Mouse (Mus musculus): ENCODE data around the gene Ptp4a2. TPM values are rescaled to one million over a fixed set of nuclear protein-coding genes. Genes with fewer than 3 reads are reported as not detected.
"Not testable (repeated sequence)": the region's sequence is repeated elsewhere in the genome, so short reads cannot be mapped to it uniquely, and the experiment has no call there.

Gene Ptp4a2
- 100 to 1,000 TPM; 142 to 143 TPM for total RNA-seq (2021)
- long read RNA-seq, transcript Ptp4a2-207 (6 exons, 3,382 nt), result minor isoform, 8 of 103 reads
- long read RNA-seq, transcript Ptp4a2-201 (6 exons, 3,646 nt), result major isoform, 75 of 103 reads
- long read RNA-seq, partial matches to known transcripts, result 11 of 103 reads
- long read RNA-seq, other reads (novel, unspliced or antisense), result 9 of 103 reads

DNA sequence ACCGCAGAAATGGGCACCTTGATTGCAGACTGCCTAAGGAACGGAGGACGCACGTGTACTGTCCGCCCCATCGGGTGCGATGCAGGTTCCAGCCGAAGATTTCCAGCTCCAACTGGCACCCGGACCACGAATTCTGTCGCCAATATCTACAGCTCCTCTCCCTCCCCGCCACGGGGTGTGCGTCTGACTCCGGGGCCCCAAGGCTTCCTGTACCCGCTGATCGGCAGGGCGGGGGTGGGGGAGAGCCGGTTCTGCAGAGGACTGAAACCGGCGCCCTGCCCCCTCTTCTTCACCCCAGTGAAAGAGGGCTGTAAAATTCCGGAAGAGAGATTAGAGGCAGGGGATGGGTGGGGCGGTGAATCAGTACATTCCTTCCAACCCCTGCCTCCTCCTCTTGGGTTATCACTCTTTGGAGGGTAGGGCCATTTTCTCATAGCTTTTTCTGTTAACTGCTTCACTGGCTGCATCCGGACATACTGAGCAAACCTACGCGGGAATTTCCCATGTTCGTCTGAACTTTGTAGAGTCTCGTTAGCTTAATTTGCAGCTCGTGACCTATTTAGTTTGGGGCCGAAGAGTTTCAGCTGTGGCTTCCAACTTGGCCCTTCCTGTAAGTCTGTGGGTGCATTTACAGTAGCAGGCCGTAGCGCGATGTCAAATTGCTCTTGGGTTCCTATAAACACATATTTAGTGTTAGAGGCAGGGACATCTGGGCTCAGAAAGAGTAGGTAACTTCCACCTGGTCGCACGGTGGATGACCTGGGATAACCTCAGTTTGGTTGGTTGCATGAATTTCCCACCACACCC, at the start of gene Ptp4a2:
Gene Ptp4a2, plus strand, starts transcription at position 422 of the 807 bp plus-strand sequence.
- DNase-seq (ENCODE audit: low spot score in 2 of 2), result no peak

DNA sequence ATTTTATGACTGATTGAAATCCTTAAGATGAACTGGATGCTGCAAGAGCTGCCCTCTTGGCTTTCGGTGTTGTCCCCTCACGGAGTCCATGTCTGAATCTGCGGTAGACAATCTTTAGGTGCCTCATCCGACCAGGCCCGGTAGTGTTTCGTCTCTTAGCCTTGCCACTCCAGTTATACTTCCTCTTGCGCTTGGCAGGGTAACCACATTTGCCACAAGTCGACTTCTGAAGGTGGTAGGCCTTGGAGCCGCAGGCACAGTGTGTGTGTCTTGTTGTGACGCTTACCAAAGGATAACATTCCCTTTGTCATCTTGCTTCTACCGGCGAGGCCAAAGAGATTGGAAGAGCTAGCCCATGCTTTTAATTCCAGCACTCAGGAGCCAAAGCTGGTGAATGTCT, 49.4 kb upstream of the Ptp4a2 start:
- no peak for DNase-seq (ENCODE audit: low spot score in 2 of 2)

DNA sequence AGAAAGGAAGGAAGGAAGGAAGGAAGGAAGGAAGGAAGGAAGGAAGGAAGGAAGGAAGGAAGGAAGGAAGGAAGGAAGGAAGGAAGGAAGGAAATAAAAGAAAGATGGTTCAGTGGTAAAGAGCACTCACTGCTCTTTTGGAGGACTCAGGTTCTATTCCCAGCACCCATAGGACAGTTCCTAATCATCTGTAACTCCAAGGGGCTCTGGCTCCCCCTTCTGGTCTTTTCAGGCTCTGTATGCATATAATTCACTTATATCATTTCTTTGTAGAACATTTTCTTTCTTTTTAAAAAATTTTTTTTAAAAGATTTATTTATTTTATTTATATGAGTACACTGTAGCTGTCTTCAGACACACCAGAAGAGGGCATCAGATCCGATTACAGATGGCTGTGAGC, 48.5 kb upstream of the Ptp4a2 start:
- DNase-seq (ENCODE audit: low spot score in 2 of 2), result not testable (repeated sequence)

DNA sequence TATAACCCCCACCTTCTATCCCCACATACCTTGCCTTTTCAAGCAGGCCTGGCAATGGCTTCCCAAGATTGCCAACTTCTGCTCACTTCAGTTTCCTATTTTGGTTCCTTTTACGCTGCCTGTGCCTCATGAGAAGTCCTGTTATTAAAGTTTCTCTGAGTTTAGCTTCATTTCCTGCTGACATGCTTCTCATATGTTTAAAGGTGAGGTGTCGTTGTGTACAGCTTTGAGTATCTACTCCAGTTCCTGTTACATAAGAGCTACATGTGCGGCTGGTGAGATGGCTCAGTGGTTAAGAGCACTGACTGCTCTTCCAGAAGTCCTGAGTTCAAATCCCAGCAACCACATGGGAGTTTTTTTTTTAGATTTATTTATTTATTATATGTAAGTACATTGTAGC, 45.7 kb upstream of the Ptp4a2 start:
- no peak for DNase-seq (ENCODE audit: low spot score in 2 of 2)

DNA sequence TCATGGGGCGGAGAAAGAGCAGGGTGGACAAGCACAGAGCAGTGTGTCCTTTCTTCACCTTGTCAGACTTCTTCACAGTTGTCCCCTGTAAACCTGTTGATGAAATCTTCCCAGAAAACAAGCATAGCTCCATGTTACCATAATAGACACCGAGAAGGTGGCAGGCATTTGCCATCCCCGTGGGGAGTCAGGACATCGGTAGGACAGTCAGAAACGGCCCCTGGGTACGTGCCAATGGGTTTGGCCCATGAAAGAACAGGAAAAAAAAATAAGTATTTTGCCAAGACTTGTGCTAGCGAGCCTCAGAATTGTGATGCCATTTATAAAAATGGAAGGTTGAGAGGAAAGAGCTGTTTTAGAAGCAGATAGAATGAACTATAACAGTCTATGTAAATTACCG, 43.2 kb upstream of the Ptp4a2 start:
- no peak for DNase-seq (ENCODE audit: low spot score in 2 of 2)

DNA sequence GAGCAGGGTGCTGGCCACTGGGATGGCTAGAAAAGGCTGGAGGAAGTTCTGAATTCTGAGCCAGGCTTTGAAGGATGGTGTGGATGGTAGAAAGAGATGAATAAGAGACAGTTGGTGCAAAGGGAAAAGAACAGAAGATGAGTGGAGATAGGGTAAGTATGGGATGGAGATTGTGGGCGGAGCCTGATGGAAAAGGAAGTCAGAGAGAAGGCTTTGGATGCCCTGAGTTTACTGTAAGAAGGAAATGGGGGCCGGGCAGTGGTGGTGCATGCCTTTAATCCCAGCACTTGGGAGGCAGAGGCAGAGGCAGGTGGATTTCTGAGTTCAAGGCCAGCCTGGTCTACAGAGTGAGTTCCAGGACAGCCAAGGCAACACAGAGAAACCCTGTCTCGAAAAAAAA, 42.3 kb upstream of the Ptp4a2 start:
- not testable (repeated sequence) for DNase-seq (ENCODE audit: low spot score in 2 of 2)

DNA sequence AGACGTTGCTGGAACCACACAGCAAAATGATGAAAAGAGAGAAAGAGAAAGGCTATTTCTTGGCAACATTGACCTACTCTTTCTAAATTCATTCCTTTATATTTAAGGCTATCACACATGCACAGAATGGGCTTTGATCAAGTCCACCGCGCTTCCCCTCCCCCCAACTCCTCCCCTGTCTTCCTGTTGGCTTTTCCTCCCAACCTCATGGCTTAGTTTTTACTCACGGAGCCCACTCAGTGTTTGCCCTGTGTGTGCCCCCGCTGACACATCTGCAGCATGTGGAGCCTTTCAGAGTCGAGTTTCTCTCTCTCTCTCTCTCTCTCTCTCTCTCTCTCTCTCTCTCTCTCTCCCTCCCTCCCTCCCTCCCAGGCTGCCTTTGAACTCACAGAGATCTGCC, 40.4 kb upstream of the Ptp4a2 start:
- DNase-seq (ENCODE audit: low spot score in 2 of 2), result no peak

DNA sequence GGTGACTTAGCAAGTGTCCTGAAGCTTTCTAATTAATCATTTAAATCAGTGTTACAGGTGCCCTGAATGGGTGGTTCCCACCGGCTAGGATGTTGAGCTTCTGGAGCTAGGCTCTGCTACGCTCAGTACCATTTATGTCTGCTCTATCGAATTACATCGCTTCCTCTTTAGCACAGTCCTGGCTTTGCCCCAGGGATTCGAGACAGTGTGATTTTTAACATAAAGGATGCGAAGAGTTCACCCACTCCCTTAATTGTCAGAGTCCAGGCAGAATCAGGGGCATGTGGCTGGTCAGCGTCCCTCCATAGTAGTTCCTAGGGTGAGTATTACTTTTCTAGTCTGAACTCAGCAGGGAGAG, 39.7 kb upstream of the Ptp4a2 start:
- peak; percentile 16 to 44 for DNase-seq (ENCODE audit: low spot score in 2 of 2)

DNA sequence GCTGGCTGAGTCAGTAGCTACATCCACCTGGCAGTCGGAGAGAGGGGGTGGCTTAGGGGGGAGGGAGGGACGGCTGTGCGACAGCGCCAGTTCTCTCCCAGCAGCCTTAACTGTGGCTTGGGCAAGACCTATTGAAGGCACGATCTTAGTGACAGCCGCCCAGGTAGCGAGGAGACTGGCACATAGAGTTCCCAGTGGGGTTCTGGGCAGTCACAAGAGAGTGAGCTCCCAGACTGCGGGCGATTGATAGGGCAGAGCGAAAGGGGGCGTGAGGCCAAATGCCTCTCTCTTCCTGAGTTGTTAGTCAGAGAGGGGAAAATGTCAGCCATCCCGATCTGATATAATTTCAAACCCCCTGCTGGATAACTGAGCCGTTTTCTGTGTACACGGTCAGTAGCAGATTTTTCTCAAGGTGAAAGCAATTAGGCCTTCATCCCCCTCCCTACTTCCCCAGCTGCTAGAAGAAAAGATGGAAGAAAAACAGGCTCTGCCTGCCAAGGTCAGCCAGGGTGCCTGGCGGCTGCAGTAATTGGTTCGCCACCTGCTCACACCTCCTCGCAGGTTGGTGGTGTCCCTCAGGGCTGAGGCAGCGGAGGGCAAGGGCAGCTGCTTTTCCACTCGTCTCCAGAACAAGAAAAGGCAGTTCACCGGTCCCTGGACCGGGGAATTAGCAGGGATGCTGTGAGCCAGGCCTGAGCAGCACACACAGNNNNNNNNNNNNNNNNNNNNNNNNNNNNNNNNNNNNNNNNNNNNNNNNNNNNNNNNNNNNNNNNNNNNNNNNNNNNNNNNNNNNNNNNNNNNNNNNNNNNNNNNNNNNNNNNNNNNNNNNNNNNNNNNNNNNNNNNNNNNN, 39.1 kb upstream of the Ptp4a2 start:
- no peak for DNase-seq (ENCODE audit: low spot score in 2 of 2)

DNA sequence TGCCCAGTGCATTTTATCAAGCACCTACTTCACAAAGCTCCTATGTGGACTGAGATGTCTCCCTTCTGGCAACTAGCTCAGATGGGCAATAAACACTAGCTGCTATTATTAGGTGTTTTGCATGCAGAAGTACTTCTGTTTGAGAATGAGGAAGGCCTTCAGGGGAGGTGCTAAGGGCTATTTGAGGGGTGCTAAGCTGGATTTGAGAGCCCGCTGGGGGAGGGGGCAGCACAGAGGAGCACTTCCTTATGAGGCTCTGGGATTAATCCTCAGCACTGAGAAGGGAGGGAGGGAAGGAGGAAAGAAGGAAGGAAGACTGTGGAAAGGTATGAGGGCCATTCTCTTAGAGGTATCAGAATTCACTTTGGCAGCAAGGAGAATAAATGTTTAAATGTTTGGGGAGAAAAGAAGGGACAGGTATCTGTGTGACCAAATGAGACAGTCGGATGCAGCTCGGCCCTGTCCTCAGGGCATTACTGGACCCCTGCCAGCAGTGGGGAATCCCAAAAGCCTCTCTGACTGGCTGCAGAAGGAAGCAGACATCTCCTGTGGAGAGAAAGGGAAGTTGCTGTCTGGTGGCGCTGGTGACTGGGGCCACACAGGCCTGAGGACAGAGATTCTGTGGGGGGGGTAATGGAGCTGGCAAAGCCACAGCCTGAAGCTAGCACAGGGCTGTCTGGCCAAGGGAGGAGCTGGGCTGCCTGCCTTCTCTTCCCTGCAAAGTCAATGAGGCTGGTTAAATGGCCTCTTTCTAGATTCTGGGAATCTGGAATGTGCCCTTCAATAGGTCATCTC, 28.9 kb upstream of the Ptp4a2 start:
- DNase-seq (ENCODE audit: low spot score in 2 of 2), result no peak

DNA sequence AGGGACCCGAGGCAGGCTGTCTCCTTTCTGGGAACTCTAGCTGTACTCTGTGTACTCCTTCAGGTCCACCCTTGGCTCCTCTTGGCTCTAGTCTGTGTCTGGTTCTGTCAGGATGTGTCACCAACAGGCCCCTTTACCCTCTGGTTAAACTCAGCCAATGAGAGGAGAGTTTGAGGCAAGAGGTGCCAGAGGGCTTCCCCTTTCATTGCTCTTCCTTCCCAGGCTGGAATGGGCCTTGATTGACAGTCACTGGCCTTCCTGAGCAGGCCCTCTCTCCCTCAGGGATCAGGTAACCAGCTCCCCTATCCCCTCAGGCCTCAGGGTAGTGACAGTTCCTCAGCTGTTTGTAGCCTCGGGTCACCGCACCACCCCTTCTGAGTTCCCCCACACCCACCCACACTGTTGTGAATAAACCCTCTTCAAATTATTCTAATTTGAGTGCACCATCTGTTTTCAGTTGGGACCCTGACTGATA, 28.1 kb upstream of the Ptp4a2 start:
- no peak for DNase-seq (ENCODE audit: low spot score in 2 of 2)

DNA sequence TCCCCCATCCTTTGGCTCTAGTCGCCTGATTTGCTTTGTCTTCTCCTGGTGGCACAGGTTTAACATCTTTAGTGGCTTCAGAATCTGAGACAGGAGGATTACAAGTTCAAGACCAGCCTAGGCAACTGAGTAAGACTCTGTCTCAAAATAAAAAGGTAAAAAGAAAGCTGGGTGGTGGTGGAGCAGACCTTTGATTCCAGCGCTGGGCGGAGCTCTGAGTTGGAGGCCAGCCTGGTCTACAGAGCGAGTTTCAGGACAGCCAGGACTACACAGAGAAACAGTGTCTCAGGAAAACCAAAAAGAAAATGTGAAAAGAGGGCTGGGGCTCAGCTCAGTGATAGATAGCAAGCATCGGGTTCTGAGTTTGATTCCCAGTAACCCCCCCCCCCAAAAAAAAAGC, 27.5 kb upstream of the Ptp4a2 start:
- no peak for DNase-seq (ENCODE audit: low spot score in 2 of 2)

DNA sequence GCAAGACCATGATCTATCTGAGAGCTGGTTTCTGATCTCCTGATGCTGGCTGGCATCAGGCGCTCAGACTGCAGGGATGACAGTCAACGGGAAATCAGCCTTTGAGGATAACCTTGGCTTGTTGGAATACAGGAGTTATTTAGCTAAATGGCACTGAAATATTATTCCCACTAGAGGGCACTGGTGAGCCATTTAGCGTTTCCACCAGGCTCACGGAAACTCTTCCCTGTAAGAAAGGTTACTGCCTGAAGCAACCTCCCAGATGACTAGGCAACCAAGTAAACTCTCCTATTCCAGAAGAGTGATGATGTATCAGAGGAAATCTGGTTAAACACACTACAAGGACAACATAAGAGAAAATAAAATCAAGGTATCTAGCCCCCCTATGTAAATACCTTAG, 25.8 kb upstream of the Ptp4a2 start:
- DNase-seq (ENCODE audit: low spot score in 2 of 2), result peak; percentile 63 to 93

DNA sequence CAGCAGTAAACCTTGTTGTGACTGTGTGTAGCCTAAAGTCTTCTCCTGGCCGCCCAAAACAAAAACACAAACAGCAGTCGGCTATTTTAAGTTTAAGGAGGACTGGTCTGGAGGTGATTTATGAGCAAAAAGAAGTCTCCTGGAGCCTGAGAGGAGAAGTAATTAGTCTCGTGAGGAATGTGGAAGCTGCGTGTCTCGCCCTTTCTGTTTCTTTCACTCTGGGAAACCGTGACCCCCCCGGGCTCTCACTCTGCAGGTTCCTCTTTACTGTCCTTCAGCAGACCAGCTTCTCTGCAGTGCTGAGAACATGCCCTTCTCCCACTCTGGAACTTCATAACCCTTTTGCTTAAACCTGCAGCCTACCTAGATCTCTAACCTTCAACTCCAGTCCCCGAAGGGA, 22.3 kb upstream of the Ptp4a2 start:
- DNase-seq (ENCODE audit: low spot score in 2 of 2), result no peak

DNA sequence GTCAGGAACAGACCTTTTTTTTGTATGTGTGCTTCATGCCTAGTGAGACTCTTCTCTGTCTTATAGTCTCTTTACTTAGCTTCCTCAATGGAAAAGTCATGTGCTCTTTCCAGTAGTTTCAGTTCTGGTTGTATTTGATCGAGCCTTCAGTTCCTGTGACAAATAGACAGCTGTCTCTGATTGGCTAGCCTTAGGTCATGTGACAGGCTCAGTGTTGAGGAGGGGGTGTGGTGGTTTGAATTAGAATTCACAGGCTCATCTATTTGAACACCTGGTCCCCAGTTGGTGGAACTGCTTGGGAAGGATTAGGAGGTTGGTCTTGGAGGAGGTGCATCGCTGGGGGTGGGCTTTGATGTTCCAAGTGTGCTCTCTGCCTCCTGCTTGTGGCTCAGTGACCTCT, 21.4 kb upstream of the Ptp4a2 start:
- DNase-seq (ENCODE audit: low spot score in 2 of 2), result no peak

DNA sequence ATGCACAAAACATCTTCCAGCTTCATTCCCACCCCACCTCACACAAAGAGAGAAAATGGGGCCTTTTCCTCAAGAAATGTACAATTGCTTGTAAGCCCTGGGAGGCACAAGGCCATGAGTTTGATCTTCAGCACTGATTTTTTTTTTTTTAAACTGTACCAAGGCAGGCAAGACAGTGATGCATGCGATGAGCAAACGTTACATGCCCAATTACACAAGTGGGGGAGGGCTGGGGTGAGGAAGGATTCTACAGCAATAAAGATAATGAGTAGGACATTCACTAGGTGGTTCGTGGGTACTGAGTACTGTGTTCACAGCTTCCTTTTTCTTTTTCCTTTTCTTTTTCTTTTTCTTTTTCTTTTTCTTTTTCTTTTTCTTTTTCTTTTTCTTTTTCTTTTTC, 20.5 kb upstream of the Ptp4a2 start:
- DNase-seq (ENCODE audit: low spot score in 2 of 2), result no peak

DNA sequence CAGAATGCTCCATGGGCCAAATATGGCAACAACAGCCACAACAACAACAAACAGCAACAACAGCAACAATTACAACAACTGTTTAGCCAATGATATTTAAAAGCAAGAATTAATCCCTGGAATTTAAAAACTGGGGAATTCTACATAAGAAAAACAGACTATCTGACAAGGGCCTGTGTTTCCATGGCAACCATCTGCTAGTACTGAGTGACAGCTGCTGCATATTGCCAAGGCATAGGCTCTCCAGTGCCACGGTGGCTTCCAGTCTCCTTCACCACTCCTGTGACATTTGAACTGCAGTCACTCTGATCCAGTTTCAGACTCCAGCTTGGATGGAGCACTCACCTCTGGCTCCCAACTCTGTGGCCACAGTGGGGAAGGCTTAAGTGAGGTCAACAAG, 19.6 kb upstream of the Ptp4a2 start:
- peak; percentile 52 to 81 for DNase-seq (ENCODE audit: low spot score in 2 of 2)

DNA sequence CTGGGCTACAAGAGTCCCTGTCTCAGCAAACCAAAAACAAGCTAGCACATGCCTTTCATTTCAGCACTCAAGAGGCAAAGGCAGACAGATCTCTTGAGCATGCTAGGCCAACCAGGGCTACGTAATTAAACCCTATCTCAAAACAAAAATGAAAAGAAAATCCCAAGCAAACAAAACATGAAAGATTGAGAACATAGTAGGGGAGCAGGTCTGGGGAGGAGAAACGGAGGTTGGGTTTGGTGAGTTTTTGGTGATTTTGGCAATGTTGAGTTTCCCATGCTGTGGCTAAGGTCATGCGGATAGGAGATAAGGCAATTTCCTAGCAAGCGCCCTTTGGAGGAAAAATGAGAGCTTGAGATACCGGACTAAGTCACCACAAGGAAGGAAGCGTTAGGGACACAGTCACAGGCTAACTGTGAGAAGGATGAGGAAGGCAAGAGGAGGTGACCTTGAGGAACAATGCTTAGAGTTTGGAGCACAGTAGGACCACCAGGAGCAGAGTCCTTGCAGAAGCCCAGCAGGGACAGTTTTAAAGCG, 18.3 kb upstream of the Ptp4a2 start:
- DNase-seq (ENCODE audit: low spot score in 2 of 2), result no peak

DNA sequence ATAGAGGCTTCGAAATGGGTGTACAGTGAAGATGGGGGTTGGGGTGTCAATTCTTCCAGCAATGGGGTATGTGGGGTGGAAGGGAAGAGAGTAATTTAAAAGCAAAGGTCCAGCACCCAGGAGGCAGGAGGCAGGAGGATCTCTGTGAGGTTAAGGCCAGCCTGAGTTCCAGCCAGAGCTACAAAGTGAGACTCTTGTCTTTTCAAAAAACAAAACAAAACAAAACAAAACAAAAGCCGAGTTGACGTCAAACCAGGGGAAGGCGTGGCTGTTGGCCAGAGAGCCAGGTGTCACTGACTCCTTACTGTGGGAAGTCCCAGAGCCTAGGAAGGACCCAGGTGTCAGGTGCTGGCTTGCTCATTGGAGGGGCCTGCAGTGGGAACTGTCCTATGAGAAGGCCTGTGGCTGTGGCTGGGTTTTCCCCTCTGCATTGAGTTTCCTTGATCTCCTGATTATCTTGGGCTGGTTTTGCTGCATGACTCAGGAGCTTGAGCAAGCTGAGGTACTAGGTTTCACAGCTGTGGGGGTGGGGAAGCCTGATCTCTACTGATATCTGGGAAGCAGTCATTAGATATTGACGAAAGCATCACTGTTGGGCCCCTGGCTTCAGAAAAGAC, 17.2 kb upstream of the Ptp4a2 start:
- DNase-seq (ENCODE audit: low spot score in 2 of 2), result no peak

DNA sequence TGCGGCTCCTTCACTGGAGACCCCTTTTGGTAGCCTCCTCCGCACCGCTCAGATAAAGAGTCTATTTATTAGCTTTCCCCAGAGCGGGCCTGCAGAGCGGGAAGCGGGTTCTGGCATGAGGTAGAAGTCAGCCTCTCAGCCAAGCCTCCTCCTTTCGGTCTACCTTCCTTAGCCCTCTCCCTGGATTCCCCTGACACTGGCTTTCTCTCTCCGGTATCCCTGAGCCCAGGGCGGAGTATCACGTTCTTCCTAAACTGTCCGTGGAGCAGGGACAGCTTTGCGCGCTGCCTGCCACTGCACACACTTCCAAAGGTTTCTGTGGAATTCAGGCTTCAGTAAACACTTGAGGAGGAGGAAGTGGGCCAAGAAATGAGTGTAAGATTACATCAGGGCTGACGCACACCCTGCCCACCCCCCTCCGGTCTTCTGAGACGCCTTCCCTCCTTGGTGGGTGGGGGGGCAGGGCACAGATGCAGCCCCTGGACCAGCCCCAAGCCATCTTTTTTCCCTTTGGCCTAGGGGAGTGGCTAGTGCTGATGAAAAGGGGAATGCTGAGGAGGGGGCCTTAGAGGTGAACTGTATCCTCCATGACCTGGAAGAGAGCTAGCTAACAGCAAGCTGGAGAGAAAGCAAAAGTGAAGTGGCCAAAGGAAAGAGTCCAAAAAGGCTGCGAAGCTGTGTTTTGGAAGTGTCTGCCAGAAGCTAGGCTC, 15.7 kb upstream of the Ptp4a2 start:
- no peak for DNase-seq (ENCODE audit: low spot score in 2 of 2)
